ENCODE assay signal across 10 mouse cellular contexts in the genomic region with DNA sequence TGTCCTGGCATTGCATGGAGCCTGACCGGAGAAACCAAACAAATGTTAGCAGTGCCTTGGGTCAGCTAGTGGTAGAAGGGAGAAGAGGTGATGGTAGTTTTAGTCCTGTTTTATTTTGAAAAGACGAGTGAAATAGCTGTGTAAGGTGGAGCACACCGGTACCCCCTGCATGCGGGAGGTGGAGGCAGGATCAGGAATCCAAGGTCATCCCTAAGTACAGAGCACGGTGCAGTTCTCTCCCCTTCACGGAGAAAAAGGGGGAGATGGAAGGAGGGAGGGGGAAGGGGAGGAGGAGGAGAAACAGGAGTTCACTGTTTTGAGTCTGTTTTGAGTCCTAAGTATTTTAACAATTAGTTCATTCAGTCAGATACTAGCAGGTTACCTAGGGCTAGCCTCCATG. TPM values are rescaled to one million over a fixed set of nuclear protein-coding genes. Genes with fewer than 3 reads are reported as not detected.
DNase-seq lines count a peak whose midpoint lies in the region; ATAC-seq and TF ChIP-seq lines count a peak whose summit lies in the region.
"Had no signal": no experiment of that assay in that cellular context is flagged by ENCODE, and none has a peak within 500 bp of the region (broad histone marks: within the 10 kb centered on the region; RNA-seq: fewer than 3 reads in every experiment).

No protein-coding gene starts in this region.

- no peak overlapping the region; the same call in 1 of the 2 replicates for H3K9ac ChIP-seq in lung, embryonic 16.5 days (ENCODE audit: low read length)
- H3K9ac ChIP-seq in forebrain, embryonic 11.5 days (ENCODE audit: low read length) = peak overlapping the region; percentile 17; the same call in 1 of the 2 replicates
- no peak overlapping the region for H3K9ac ChIP-seq in limb, embryonic 14.5 days (ENCODE audit: low read depth, low read length, severe bottlenecking)
- H3K9ac ChIP-seq in stomach, embryonic 14.5 days (replicated peaks; ENCODE audit: low read depth, low read length) = no peak overlapping the region

- no peak for ATAC-seq in lung, embryonic 16.5 days (ENCODE audit: low read depth)
- ATAC-seq in forebrain, embryonic 11.5 days (replicated peaks; ENCODE audit: low FRiP score) = no peak
- no peak for ATAC-seq in limb, embryonic 14.5 days (ENCODE audit: low FRiP score, low read depth)
- no peak for ATAC-seq in stomach, embryonic 14.5 days (ENCODE audit: insufficient number of reproducible peaks, insufficient read depth, low FRiP score, low read depth)
- ATAC-seq: activated CD4-positive, CD25-positive, alpha-beta regulatory T cell, adult 4 months had no signal

- H3K9me3 ChIP-seq in lung, embryonic 16.5 days (ENCODE audit: control insufficient read depth, low read length) = no peaks in the 10 kb centered on the region
- no peaks in the 10 kb centered on the region for H3K9me3 ChIP-seq in forebrain, embryonic 11.5 days (ENCODE audit: control insufficient read depth, low read length)
- no peaks in the 10 kb centered on the region for H3K9me3 ChIP-seq in limb, embryonic 14.5 days (ENCODE audit: control insufficient read depth, low read length)
- H3K9me3 ChIP-seq in stomach, embryonic 14.5 days (ENCODE audit: control insufficient read depth, low read depth, low read length) = no peaks in the 10 kb centered on the region

- H3K27ac ChIP-seq in lung, embryonic 16.5 days (ENCODE audit: low read length) = peak overlapping the region; percentile 73; the same call in 1 of the 2 replicates
- no peak overlapping the region for H3K27ac ChIP-seq in forebrain, embryonic 11.5 days (ENCODE audit: low read depth, low read length)
- no peak overlapping the region for H3K27ac ChIP-seq in limb, embryonic 14.5 days (replicated peaks; ENCODE audit: low read depth, low read length)
- H3K27ac ChIP-seq in stomach, embryonic 14.5 days (ENCODE audit: low read length) = no peak overlapping the region

- WGBS in lung, embryonic 16.5 days = 41% methylated on average over 6 of the region's 6 CpGs
- 45% methylated on average over 6 of the region's 6 CpGs for WGBS in forebrain, embryonic 11.5 days
- WGBS in limb, embryonic 14.5 days = 56% methylated on average over 6 of the region's 6 CpGs
- WGBS in stomach, embryonic 14.5 days = 33% methylated on average over 6 of the region's 6 CpGs

- H3K27me3 ChIP-seq in lung, embryonic 16.5 days (ENCODE audit: control insufficient read depth, insufficient read depth, low read depth, low read length) = no peaks in the 10 kb centered on the region; the same call in 1 of the 2 replicates
- H3K27me3 ChIP-seq in forebrain, embryonic 11.5 days (ENCODE audit: control insufficient read depth, insufficient read depth, low read length) = no peaks in the 10 kb centered on the region
- H3K27me3 ChIP-seq in limb, embryonic 14.5 days (ENCODE audit: control insufficient read depth, insufficient read depth, low read length) = peaks cover 5% of the 10 kb centered on the region; the same call in 1 of the 2 replicates
- no peaks in the 10 kb centered on the region for H3K27me3 ChIP-seq in stomach, embryonic 14.5 days (ENCODE audit: control insufficient read depth, insufficient read depth, low read length)

- peak overlapping the region; percentile 91 for H3K4me2 ChIP-seq in lung, embryonic 16.5 days (ENCODE audit: low read depth, low read length)
- H3K4me2 ChIP-seq in forebrain, embryonic 11.5 days (ENCODE audit: low read depth, low read length, severe bottlenecking) = peak overlapping the region; percentile 76
- H3K4me2 ChIP-seq in limb, embryonic 14.5 days (replicated peaks; ENCODE audit: low read depth, low read length, severe bottlenecking) = peak overlapping the region; percentile 92
- peak overlapping the region; percentile 87 for H3K4me2 ChIP-seq in stomach, embryonic 14.5 days (replicated peaks; ENCODE audit: low read depth, low read length)

- no peaks in the 10 kb centered on the region for H3K36me3 ChIP-seq in lung, embryonic 16.5 days (ENCODE audit: control insufficient read depth, insufficient read depth, low read length)
- no peaks in the 10 kb centered on the region for H3K36me3 ChIP-seq in forebrain, embryonic 11.5 days (ENCODE audit: control insufficient read depth, insufficient read depth, low read length)
- H3K36me3 ChIP-seq in limb, embryonic 14.5 days (ENCODE audit: control insufficient read depth, insufficient read depth, low read length) = 0 out of 2 replicates have a peak, but pooled peaks cover 4% of the 10 kb centered on the region
- H3K36me3 ChIP-seq in stomach, embryonic 14.5 days (ENCODE audit: control insufficient read depth, insufficient read depth, low read length) = no peaks in the 10 kb centered on the region

- peak overlapping the region; percentile 71; the same call in 1 of the 2 replicates for H3K4me3 ChIP-seq in lung, embryonic 16.5 days (ENCODE audit: low read length)
- peak overlapping the region; percentile 82; the same call in 1 of the 2 replicates for H3K4me3 ChIP-seq in forebrain, embryonic 11.5 days (ENCODE audit: low read depth, low read length)
- peak overlapping the region; percentile 82; the same call in 1 of the 2 replicates for H3K4me3 ChIP-seq in limb, embryonic 14.5 days (replicated peaks; ENCODE audit: low read length)
- peak overlapping the region; percentile 77; the same call in 1 of the 2 replicates for H3K4me3 ChIP-seq in stomach, embryonic 14.5 days (ENCODE audit: low read depth, low read length)

- no peak for DNase-seq in lung, adult 18-20 months
- DNase-seq in forebrain, embryonic 11.5 days (ENCODE audit: low spot score) = no peak
- DNase-seq in limb, embryonic 14.5 days (ENCODE audit: low spot score) = no peak
- DNase-seq in urinary bladder, postnatal 14 days (ENCODE audit: low spot score) = no peak
- no peak for DNase-seq in ovary, postnatal 10 days (ENCODE audit: low spot score)
- no peak for DNase-seq in B cell, adult 2 months
- DNase-seq: retina, postnatal 1 day had no signal

- TF ChIP-seq POLR2A in limb, embryonic 14.5 days (IDR thresholded peaks at IDR 0.05; ENCODE audit: borderline replicate concordance, extremely low read depth, insufficient read depth, insufficient read length) = no peak

- H3K4me1 ChIP-seq in lung, embryonic 16.5 days (replicated peaks; ENCODE audit: control insufficient read depth, insufficient read depth, low read length) = peaks cover 57% of the 10 kb centered on the region
- peaks cover 10% of the 10 kb centered on the region for H3K4me1 ChIP-seq in forebrain, embryonic 11.5 days (replicated peaks; ENCODE audit: control insufficient read depth, insufficient read depth, low read length)
- H3K4me1 ChIP-seq in limb, embryonic 14.5 days (ENCODE audit: control insufficient read depth, insufficient read depth, low read length) = peaks cover 33% of the 10 kb centered on the region
- peaks cover 41% of the 10 kb centered on the region for H3K4me1 ChIP-seq in stomach, embryonic 14.5 days (ENCODE audit: control insufficient read depth, insufficient read depth, low read length)

RNA-seq across cellular contexts. Expression of gene Gm20388, which starts 2.0 kb away (rescaled TPM):
- 10.3 TPM in 1 of 2 replicates, not detected in the other for polyA plus RNA-seq in lung, embryonic 16.5 days (2015; fragmentation: Nextera tagmentation; extraction: Ambion mirVana)
- polyA plus RNA-seq in forebrain, embryonic 11.5 days (2014; fragmentation: Nextera tagmentation; extraction: Ambion mirVana) = not detected in 2 replicates
- polyA plus RNA-seq in limb, embryonic 14.5 days (2012; rRNA removed) = 49.9 and 63.3 TPM in 2 replicates
- 1.9 TPM in 1 of 2 replicates, not detected in the other for polyA plus RNA-seq in limb, embryonic 14.5 days (2014; fragmentation: Nextera tagmentation; extraction: Ambion mirVana)
- 6.2 and 11.4 TPM in 2 replicates for polyA plus RNA-seq in stomach, embryonic 14.5 days (2014; fragmentation: Nextera tagmentation; extraction: Ambion mirVana)

RNA-seq across cellular contexts. Expression of gene Usp10, which starts 2.5 kb away (rescaled TPM):
- 120 and 122 TPM in 2 replicates for polyA plus RNA-seq in lung, embryonic 16.5 days (2015; fragmentation: Nextera tagmentation; extraction: Ambion mirVana)
- 209 and 210 TPM in 2 replicates for polyA plus RNA-seq in forebrain, embryonic 11.5 days (2014; fragmentation: Nextera tagmentation; extraction: Ambion mirVana)
- 126 and 131 TPM in 2 replicates for polyA plus RNA-seq in limb, embryonic 14.5 days (2012; rRNA removed)
- 95.9 and 109 TPM in 2 replicates for polyA plus RNA-seq in limb, embryonic 14.5 days (2014; fragmentation: Nextera tagmentation; extraction: Ambion mirVana)
- 110 and 114 TPM in 2 replicates for polyA plus RNA-seq in stomach, embryonic 14.5 days (2014; fragmentation: Nextera tagmentation; extraction: Ambion mirVana)

RNA-seq across cellular contexts. Expression of gene Klhl36, which starts 50.6 kb away (rescaled TPM):
- 14.5 and 15.0 TPM in 2 replicates for polyA plus RNA-seq in lung, embryonic 16.5 days (2015; fragmentation: Nextera tagmentation; extraction: Ambion mirVana)
- 7.3 and 9.9 TPM in 2 replicates for polyA plus RNA-seq in forebrain, embryonic 11.5 days (2014; fragmentation: Nextera tagmentation; extraction: Ambion mirVana)
- 12.1 and 16.2 TPM in 2 replicates for polyA plus RNA-seq in limb, embryonic 14.5 days (2012; rRNA removed)
- polyA plus RNA-seq in limb, embryonic 14.5 days (2014; fragmentation: Nextera tagmentation; extraction: Ambion mirVana) = 9.1 and 10.2 TPM in 2 replicates
- polyA plus RNA-seq in stomach, embryonic 14.5 days (2014; fragmentation: Nextera tagmentation; extraction: Ambion mirVana) = 11.2 and 15.6 TPM in 2 replicates
